Mouse (Mus musculus) ES-Bruce4 (cell line): ENCODE results near the gene 1700066M21Rik.

Experiments
- CTCF ChIP-seq: IDR thresholded peaks from one replicate; pipeline ENCODE4 v1.8.1; 2011; ENCODE audit warnings: low read depth, low read length
- EP300 ChIP-seq: IDR thresholded peaks from 2 replicates; pipeline ENCODE4 v1.6.1; 2011; ENCODE audit warnings: low read depth, low read length; ENCODE audit not compliant: insufficient read depth
- POLR2A ChIP-seq: IDR thresholded peaks from one replicate; pipeline ENCODE4 v1.8.1; 2011; ENCODE audit warnings: low read length; ENCODE audit not compliant: insufficient read depth

GRCm38 (mm10) chr1:57341197-57341596, 36.2 kb upstream of the 1700066M21Rik start:
- TF ChIP-seq EP300 (no peak), CTCF (no peak), POLR2A (no peak)
